Mouse (Mus musculus) urinary bladder, adult 2 months (tissue): Measurements from ENCODE around the gene Trp53. TPM values are rescaled to one million over a fixed set of nuclear protein-coding genes. Genes with fewer than 3 reads are reported as not detected.
"Not testable (repeated sequence)": the region's sequence is repeated elsewhere in the genome, so short reads cannot be mapped to it uniquely, and the experiment has no call there.

Source experiments
- DNase-seq: peaks from one replicate; pipeline ENCODE4 v3.0.0; 2022; ENCODE audit warnings: low spot score
- polyA plus RNA-seq: library from polyadenylated mRNA; depleted of rRNA; stranded (reverse); fragments of >200 nt; gene quantifications from 2 replicates; pipeline ENCODE4 v1.2.3, GENCODE M21; 2012; rRNA removed

Gene Trp53
- polyA plus RNA-seq, 1 experiment = 85.8 TPM

DNA sequence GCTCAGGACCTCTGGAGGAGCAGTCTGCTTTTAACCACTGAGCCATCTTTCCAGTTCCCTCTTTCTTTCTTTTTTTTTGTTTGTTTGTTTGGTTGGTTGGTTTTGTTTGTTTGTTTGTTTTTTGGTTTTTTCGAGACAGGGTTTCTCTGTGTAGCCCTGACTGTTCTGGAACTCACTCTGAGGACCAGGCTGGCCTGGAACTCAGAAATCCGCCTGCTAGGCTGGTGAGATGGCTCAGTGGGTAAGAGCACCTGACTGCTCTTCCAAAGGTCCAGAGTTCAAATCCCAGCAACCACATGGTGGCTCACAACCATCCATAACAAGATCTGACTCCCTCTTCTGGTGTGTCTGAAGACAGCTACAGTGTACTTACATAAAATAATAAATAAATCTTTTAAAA lies 44.2 kb downstream of the Trp53 start:
- not testable (repeated sequence) for DNase-seq

DNA sequence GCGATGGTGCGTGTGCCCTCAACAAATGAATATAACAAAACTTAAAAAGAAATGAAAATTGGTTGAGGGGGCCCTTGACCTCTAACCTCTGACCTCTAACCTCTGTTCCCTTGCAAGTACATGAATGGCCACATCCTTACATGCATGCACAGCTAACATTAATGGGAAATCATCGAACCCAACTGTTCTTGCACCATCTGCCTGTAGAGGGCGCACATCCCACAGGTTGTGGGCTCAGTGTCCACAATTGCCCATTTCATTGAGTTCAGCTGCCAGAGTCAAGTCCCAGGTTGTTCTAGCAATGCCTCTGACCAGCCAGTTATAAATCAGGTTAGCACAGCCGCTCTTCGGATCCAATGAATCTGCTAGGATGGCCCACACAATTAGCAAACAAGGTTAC lies 48.1 kb downstream of the Trp53 start:
- DNase-seq = peak; percentile 55

DNA sequence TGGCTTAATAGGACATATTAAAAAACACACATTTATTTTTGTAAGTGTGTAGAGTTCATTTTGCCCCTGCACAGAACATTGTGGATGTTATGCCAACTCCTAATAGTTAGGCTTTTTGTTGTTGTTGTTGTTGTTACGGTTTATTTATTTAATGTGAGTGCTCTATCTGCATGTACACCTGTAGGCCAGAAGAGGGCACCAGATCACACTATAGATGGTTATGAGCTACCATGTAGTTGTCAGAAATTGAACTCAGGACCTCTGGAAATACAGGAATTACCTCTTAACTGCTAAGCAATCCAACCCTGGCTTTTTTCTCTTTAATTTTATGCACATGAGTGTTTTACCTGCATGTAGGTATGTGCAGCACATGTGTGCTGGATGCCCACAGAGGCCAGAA lies 49.6 kb downstream of the Trp53 start:
- no peak for DNase-seq

DNA sequence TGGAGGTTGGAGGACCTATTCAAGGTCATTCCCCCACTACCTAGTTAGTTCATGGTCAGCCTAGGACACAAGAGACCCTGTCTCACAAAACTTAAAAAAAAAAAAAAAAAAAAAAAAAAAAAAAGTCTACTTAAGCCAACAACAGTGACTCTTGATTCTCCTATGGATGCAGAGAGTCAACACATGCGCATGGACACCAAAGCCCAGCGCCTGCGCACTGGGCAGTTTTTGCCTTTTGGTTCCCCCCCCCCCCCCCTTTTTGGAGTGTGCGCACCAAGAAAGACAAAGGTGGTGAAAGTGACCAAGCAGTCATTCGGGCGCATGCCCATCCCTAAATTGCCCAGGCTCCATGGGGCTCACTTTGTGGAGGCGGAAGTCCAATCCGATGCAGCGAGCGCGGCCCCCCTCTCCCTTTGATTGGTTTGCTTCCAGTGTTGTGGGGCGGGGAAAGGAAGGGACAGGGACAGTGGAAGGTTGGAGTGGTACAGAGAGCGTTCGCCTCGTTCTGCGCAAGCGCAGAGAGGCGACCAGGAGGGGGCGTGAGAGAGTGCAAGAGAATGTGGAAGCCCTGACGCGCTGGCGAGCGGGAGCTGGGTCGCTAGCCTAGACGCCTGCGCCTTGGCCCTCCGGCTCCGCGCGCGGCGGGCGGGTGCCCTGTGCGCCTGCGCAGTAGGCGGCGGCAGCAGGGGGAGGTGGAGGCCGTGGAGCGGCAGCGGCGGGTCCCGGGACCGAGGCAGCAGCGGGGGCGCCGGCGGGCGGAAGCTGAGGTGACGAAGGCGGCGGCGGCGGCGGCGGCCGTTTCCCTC lies 52.3 kb downstream of the Trp53 start, which contains the start of gene Fxr2:
Gene Fxr2 (plus strand): TSS at position 707 of the 806 bp plus-strand sequence.
- DNase-seq = peak; percentile 100

DNA sequence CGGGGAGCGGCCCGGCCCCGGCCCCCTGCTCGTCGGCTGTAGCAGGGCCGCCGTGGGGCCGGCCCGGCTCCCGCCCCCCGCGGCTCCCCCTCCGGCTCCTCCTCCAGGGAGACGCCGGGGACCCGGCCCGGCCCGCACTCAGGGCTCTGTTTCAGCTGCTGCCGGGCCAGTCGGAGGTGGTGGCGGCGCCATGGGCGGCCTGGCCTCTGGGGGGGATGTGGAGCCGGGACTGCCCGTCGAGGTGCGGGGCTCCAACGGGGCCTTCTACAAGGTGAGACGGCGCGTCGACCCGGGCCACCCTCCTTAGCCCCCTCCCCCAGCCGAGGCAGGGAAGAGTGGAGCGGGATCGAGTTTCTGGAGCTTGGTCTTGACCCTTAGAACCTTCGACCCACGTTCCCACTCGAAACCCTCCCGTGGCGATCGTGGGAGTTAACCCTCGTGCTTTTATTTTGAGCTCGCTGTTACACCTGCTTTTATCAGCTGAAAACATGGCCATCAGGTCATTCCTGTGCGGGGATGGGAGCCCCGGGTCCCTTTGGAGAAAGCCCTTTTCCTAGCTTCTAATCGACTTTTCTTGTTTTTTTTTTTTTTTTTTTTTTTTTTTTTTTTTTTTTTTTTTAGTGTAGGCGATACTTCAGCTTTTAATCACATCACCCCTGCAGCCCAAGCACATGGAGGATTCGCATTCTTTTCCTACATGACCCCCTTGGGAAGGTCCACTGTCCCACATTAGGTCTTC lies 53.1 kb downstream of the Trp53 start:
- no peak for DNase-seq

DNA sequence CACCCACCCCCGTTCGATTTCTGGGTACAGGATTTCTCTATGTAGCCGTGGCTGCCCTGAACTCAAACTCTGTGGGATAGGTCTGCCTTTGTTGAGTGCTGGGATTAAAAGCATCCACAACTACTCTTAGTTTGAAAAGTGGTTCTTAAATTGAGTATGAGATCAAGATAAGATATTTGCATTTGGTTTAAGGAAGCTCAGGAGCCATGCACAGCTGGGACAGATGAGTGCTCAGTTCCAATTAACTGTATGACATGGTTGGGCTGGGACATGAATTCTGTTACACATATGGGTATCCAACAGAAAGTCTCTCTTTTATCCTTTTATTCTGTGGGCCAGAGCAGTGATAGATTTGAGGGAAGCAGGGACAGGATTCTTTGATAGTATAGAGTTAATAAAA lies 55.3 kb downstream of the Trp53 start:
- no peak for DNase-seq

Other genes starting within 250 kb of the Trp53 start
- gene Rnf227, start 239.9 kb upstream of the Trp53 start, polyA plus RNA-seq = 3.0 and 4.2 TPM in 2 replicates
- gene Chd3, start 211.0 kb upstream of the Trp53 start, polyA plus RNA-seq = 85.5 and 132 TPM in 2 replicates
- gene Naa38, start 184.9 kb upstream of the Trp53 start, polyA plus RNA-seq = 143 and 188 TPM in 2 replicates
- 43.0 and 48.0 TPM in 2 replicates for gene Cyb5d1, start 184.7 kb upstream of the Trp53 start, polyA plus RNA-seq
- gene Tmem88, start 182.1 kb upstream of the Trp53 start, polyA plus RNA-seq = 11.5 and 11.6 TPM in 2 replicates
- 3.3 and 10.7 TPM in 2 replicates for gene Kdm6b, start 166.7 kb upstream of the Trp53 start, polyA plus RNA-seq
- 0.19 and 0.22 TPM in 2 replicates for gene Dnah2, start 31.2 kb upstream of the Trp53 start, polyA plus RNA-seq
- 0.99 and 1.1 TPM in 2 replicates for gene Efnb3, start 20.2 kb upstream of the Trp53 start, polyA plus RNA-seq
- 7.2 and 7.3 TPM in 2 replicates for gene Wrap53, start 104 bp upstream of the Trp53 start, polyA plus RNA-seq
- 23.5 and 46.2 TPM in 2 replicates for gene Atp1b2, start 25.6 kb downstream of the Trp53 start, polyA plus RNA-seq
- gene Shbg, start 37.5 kb downstream of the Trp53 start, polyA plus RNA-seq = not detected in 2 replicates
- gene Sat2, start 41.7 kb downstream of the Trp53 start, polyA plus RNA-seq = 18.4 and 19.5 TPM in 2 replicates
- 74.8 and 85.8 TPM in 2 replicates for gene Fxr2, start 52.6 kb downstream of the Trp53 start, polyA plus RNA-seq
- 33.7 and 43.5 TPM in 2 replicates for gene Sox15, start 75.0 kb downstream of the Trp53 start, polyA plus RNA-seq
- gene Mpdu1, start 82.3 kb downstream of the Trp53 start, polyA plus RNA-seq = 62.0 and 86.7 TPM in 2 replicates
- gene Cd68, start 85.8 kb downstream of the Trp53 start, polyA plus RNA-seq = 20.5 and 24.9 TPM in 2 replicates
- gene Eif4a1, start 92.1 kb downstream of the Trp53 start, polyA plus RNA-seq = 461 and 554 TPM in 2 replicates
- 83.4 and 108 TPM in 2 replicates for gene Senp3, start 101.7 kb downstream of the Trp53 start, polyA plus RNA-seq
- gene Tnfsf13, start 105.4 kb downstream of the Trp53 start, polyA plus RNA-seq = 5.1 and 6.8 TPM in 2 replicates
- 85.4 and 87.0 TPM in 2 replicates for gene Tnfsf12, start 115.5 kb downstream of the Trp53 start, polyA plus RNA-seq
- 10.0 and 10.3 TPM in 2 replicates for gene Tnfsfm13, start 115.7 kb downstream of the Trp53 start, polyA plus RNA-seq
- gene Polr2a, start 178.3 kb downstream of the Trp53 start, polyA plus RNA-seq = 9.4 and 24.4 TPM in 2 replicates
- gene Slc35g3, start 181.6 kb downstream of the Trp53 start, polyA plus RNA-seq = 0.07 TPM in 1 of 2 replicates, not detected in the other
- gene Zbtb4, start 185.6 kb downstream of the Trp53 start, polyA plus RNA-seq = 35.6 and 46.1 TPM in 2 replicates
- 15.6 and 25.0 TPM in 2 replicates for gene Chrnb1, start 215.6 kb downstream of the Trp53 start, polyA plus RNA-seq
- gene Fgf11, start 221.5 kb downstream of the Trp53 start, polyA plus RNA-seq = 6.3 and 7.2 TPM in 2 replicates
- gene Tmem102, start 225.3 kb downstream of the Trp53 start, polyA plus RNA-seq = 11.5 and 13.2 TPM in 2 replicates
- gene Gm39566, start 234.9 kb downstream of the Trp53 start, polyA plus RNA-seq = not detected in 2 replicates
- not detected in 2 replicates for gene Spem2, start 238.1 kb downstream of the Trp53 start, polyA plus RNA-seq
- gene Spem1, start 241.8 kb downstream of the Trp53 start, polyA plus RNA-seq = 0.55 and 0.71 TPM in 2 replicates